Mouse (Mus musculus): ENCODE data around the gene Lrrc26.

GRCm38 (mm10) chr2:25331470-25331869 is 41.8 kb downstream of the Lrrc26 start:
- no peak for TF ChIP-seq POLR2A (IDR thresholded peaks at IDR 0.05; ENCODE audit: low read depth, low read length)
- no peak for TF ChIP-seq CTCF (IDR thresholded peaks at IDR 0.05; ENCODE audit: extremely low read depth, insufficient read depth, insufficient read length, insufficient replicate concordance)
